Mouse (Mus musculus) liver, embryonic 11.5 days (tissue): ENCODE results near the gene Dnttip1. TPM values are rescaled to one million over a fixed set of nuclear protein-coding genes. Genes with fewer than 3 reads are reported as not detected.
"Not testable (repeated sequence)": the region's sequence is repeated elsewhere in the genome, so short reads cannot be mapped to it uniquely, and the experiment has no call there.

Source experiments
- ATAC-seq: fragments of 200-750 bp; cut with Nextera tagmentation; replicated peaks from 2 replicates; pipeline ENCODE4 v1.8.0; 2017; ENCODE audit warnings: moderate number of reproducible peaks, mild to moderate bottlenecking, moderate TSS enrichment, moderate library complexity; ENCODE audit not compliant: low FRiP score
- DNase-seq: peaks from one replicate; pipeline ENCODE4 v3.0.0-alpha.2; 2017; ENCODE audit warnings: low spot score
- H3K27ac ChIP-seq: fragments of 300-500 bp; sonication (generic); 2 replicates; pipeline ENCODE4 v1.5.1; 2014; ENCODE audit warnings: mild to moderate bottlenecking, low read depth, low read length, control low read depth
- H3K27me3 ChIP-seq: fragments of 300-500 bp; sonication (generic); replicated peaks from 2 replicates; pipeline ENCODE4 v1.6.1; 2014; ENCODE audit warnings: low read length, mixed read lengths; ENCODE audit not compliant: control insufficient read depth, insufficient read depth
- H3K36me3 ChIP-seq: fragments of 300-500 bp; sonication (generic); 2 replicates; pipeline ENCODE4 v1.6.1; 2014; ENCODE audit warnings: mild to moderate bottlenecking, low read length, moderate library complexity, mixed read lengths; ENCODE audit not compliant: control insufficient read depth, insufficient read depth
- H3K4me1 ChIP-seq: fragments of 300-500 bp; sonication (generic); replicated peaks from 2 replicates; pipeline ENCODE4 v1.6.1; 2014; ENCODE audit warnings: low read length, mixed read lengths; ENCODE audit not compliant: control insufficient read depth, insufficient read depth
- H3K4me2 ChIP-seq: fragments of 300-500 bp; sonication (generic); 2 replicates; pipeline ENCODE4 v1.6.1; 2014; ENCODE audit warnings: mild to moderate bottlenecking, control low read depth, moderate library complexity
- H3K4me3 ChIP-seq: fragments of 300-500 bp; sonication (generic); 2 replicates; pipeline ENCODE4 v1.5.1; 2014; ENCODE audit warnings: low read depth, low read length, control low read depth
- H3K9ac ChIP-seq: fragments of 300-500 bp; sonication (generic); 2 replicates; pipeline ENCODE4 v1.6.1; 2014; ENCODE audit warnings: low read depth, low read length, control low read depth
- H3K9me3 ChIP-seq: fragments of 300-500 bp; sonication (generic); 2 replicates; pipeline ENCODE4 v1.6.1; 2016; ENCODE audit warnings: low read length, inconsistent platforms, mixed read lengths; ENCODE audit not compliant: control insufficient read depth
- WGBS: fragments of 180-500 bp; shearing (Covaris S2); extraction: QIAGEN DNeasy Blood & Tissue Kit; methylation state at CpG from one replicate; pipeline ENCODE4 v1.1.7; 2014; 5-methylcytosine and 5-hydroxymethylcytosine counted together
- polyA plus RNA-seq: library from polyadenylated mRNA; unstranded; fragments of >200 nt; fragmentation: Nextera tagmentation; extraction: Ambion mirVana; gene quantifications from 2 replicates; pipeline ENCODE4 v1.2.1, GENCODE M21; 2014

Gene Dnttip1
- polyA plus RNA-seq, 1 experiment from 2014 or later: 50.3 TPM

GRCm38 (mm10) chr2:164795868-164796267, 50.1 kb downstream of the Dnttip1 start:
- Histone ChIP-seq H3K27me3 (no peaks in the 10 kb centered on the region), H3K9me3 (no peaks in the 10 kb centered on the region), H3K4me3 (no peak overlapping the region), H3K36me3 (peaks cover 37% of the 10 kb centered on the region), H3K4me1 (no peaks in the 10 kb centered on the region), H3K4me2 (no peak overlapping the region), H3K27ac (no peak overlapping the region), H3K9ac (no peak overlapping the region)
- DNase-seq: no peak
- 87% methylated on average over 4 of the region's 4 CpGs for WGBS
- ATAC-seq: no peak

GRCm38 (mm10) chr2:164798554-164798953, 52.8 kb downstream of the Dnttip1 start:
- not testable (repeated sequence) for H3K27ac ChIP-seq, H3K4me1 ChIP-seq, DNase-seq, H3K9ac ChIP-seq, H3K4me2 ChIP-seq, H3K4me3 ChIP-seq, H3K27me3 ChIP-seq, H3K9me3 ChIP-seq, ATAC-seq
- peaks cover 33% of the 10 kb centered on the region for H3K36me3 ChIP-seq
- WGBS: 83% methylated on average over 6 of the region's 6 CpGs

GRCm38 (mm10) chr2:164800252-164801004, 54.6 kb downstream of the Dnttip1 start:
- H3K4me1 ChIP-seq: peaks cover 4% of the 10 kb centered on the region
- DNase-seq (no peak), ATAC-seq (no peak)
- no peaks in the 10 kb centered on the region for H3K9me3 ChIP-seq
- no peak overlapping the region for H3K27ac ChIP-seq
- H3K36me3 ChIP-seq: peaks cover 25% of the 10 kb centered on the region
- no peak overlapping the region for H3K4me2 ChIP-seq
- no peak overlapping the region for H3K9ac ChIP-seq
- H3K4me3 ChIP-seq: no peak overlapping the region
- no peaks in the 10 kb centered on the region for H3K27me3 ChIP-seq
- 87% methylated on average over 13 of the region's 13 CpGs for WGBS

- Histone ChIP-seq H3K27me3 (no peaks in the 10 kb centered on the region), H3K9me3 (no peaks in the 10 kb centered on the region), H3K4me2 (peak overlapping the region; percentile 66), H3K9ac (peak overlapping the region; percentile 88), H3K27ac (no peak overlapping the region), H3K4me1 (peaks cover 12% of the 10 kb centered on the region), H3K36me3 (peaks cover 12% of the 10 kb centered on the region), H3K4me3 (peak overlapping the region; percentile 90)
- DNase-seq (no peak), ATAC-seq (no peak)
- 90% methylated on average over 16 of the region's 16 CpGs for WGBS
Observed at GRCm38 (mm10) chr2:164803201-164803920, 57.6 kb downstream of the Dnttip1 start.

GRCm38 (mm10) chr2:164803921-164804313, 58.1 kb downstream of the Dnttip1 start:
- no peak for DNase-seq
- Histone ChIP-seq H3K4me2 (peak overlapping the region; percentile 66), H3K4me3 (peak overlapping the region; percentile 90), H3K36me3 (peaks cover 15% of the 10 kb centered on the region), H3K9me3 (no peaks in the 10 kb centered on the region), H3K4me1 (peaks cover 12% of the 10 kb centered on the region), H3K27ac (no peak overlapping the region), H3K9ac (peak overlapping the region; percentile 88), H3K27me3 (no peaks in the 10 kb centered on the region)
- 46% methylated on average over 1 of the region's 1 CpGs for WGBS
- ATAC-seq: no peak

GRCm38 (mm10) chr2:164804533-164805331, 58.9 kb downstream of the Dnttip1 start, which contains the start of the genes Acot8 and Zswim3:
Gene Acot8 (minus strand): TSS chr2:164804882.
Gene Zswim3 (plus strand): TSS chr2:164805098.
- H3K4me1 ChIP-seq: peaks cover 12% of the 10 kb centered on the region
- H3K4me2 ChIP-seq: peak within 1 kb of the TSS; percentile 78
- ATAC-seq (peak; percentile 95), DNase-seq (peak; percentile 95)
- no peaks in the 10 kb centered on the region for H3K9me3 ChIP-seq
- peak within 1 kb of the TSS; percentile 81 for H3K27ac ChIP-seq
- peak within 1 kb of the TSS; percentile 90 for H3K4me3 ChIP-seq
- peaks cover 12% of the 10 kb centered on the region for H3K36me3 ChIP-seq
- no peaks in the 10 kb centered on the region for H3K27me3 ChIP-seq
- under 1% methylated on average over 47 of the region's 47 CpGs for whole genome bisulfite sequencing
- H3K9ac ChIP-seq: peak within 1 kb of the TSS; percentile 88

GRCm38 (mm10) chr2:164805332-164805718, 59.5 kb downstream of the Dnttip1 start:
- Histone ChIP-seq H3K9ac (peak overlapping the region; percentile 80), H3K9me3 (no peaks in the 10 kb centered on the region), H3K4me2 (peak overlapping the region; percentile 78), H3K4me1 (peaks cover 12% of the 10 kb centered on the region), H3K27ac (peak overlapping the region; percentile 81), H3K36me3 (peaks cover 7% of the 10 kb centered on the region; the same call in 1 of the 2 replicates), H3K4me3 (peak overlapping the region; percentile 90), H3K27me3 (no peaks in the 10 kb centered on the region)
- no peak for DNase-seq
- peak; percentile 75 for ATAC-seq
- under 1% methylated on average over 21 of the region's 21 CpGs for WGBS

- ATAC-seq (no peak), DNase-seq (no peak)
- Histone ChIP-seq H3K4me3 (peak overlapping the region; percentile 90; the same call in 1 of the 2 replicates), H3K9ac (0 out of 2 replicates have a peak overlapping the region, but pooled peaks have one; percentile 17), H3K36me3 (peaks cover 2% of the 10 kb centered on the region; the same call in 1 of the 2 replicates), H3K27me3 (no peaks in the 10 kb centered on the region), H3K4me2 (peak overlapping the region; percentile 78), H3K27ac (no peak overlapping the region), H3K9me3 (no peaks in the 10 kb centered on the region), H3K4me1 (peaks cover 12% of the 10 kb centered on the region)
- 79% methylated on average over 7 of the region's 7 CpGs for WGBS
Observed at GRCm38 (mm10) chr2:164806614-164807013, 60.8 kb downstream of the Dnttip1 start.
